24 mouse cellular contexts compared by ENCODE assay signal in genomic region chr8:87713946-87714345, GRCm38 (mm10).
A peak's percentile ranks its signal among the peaks of the same experiment; 100 is the strongest.
DNase-seq lines count a peak whose midpoint lies in the region; ATAC-seq lines count a peak whose summit lies in the region.
"Had no signal": no experiment of that assay in that cellular context is flagged by ENCODE, and none has a peak within 500 bp of the region (broad histone marks: within the 10 kb centered on the region; RNA-seq: fewer than 3 reads in every experiment).

No protein-coding gene starts in this region.

- H3K36me3 ChIP-seq in midbrain, embryonic 14.5 days (ENCODE audit: control insufficient read depth, insufficient read depth, low read length) = no peaks in the 10 kb centered on the region
- H3K36me3 ChIP-seq in midbrain, embryonic 16.5 days (ENCODE audit: control insufficient read depth, insufficient read depth, low read length) = no peaks in the 10 kb centered on the region
- H3K36me3 ChIP-seq: embryonic facial prominence, embryonic 15.5 days; G1E; heart, embryonic 13.5 days; intestine, embryonic 15.5 days had no signal

- no peak overlapping the region for H3K4me3 ChIP-seq in midbrain, embryonic 14.5 days (replicated peaks; ENCODE audit: low read depth, low read length)
- no peak overlapping the region for H3K4me3 ChIP-seq in midbrain, embryonic 16.5 days (ENCODE audit: low read depth, low read length)
- H3K4me3 ChIP-seq: embryonic facial prominence, embryonic 15.5 days; erythroblast, embryonic 14.5 days; forebrain, embryonic 10.5 days; heart, embryonic 13.5 days; hindbrain, embryonic 10.5 days; intestine, embryonic 15.5 days had no signal

- H3K27me3 ChIP-seq in midbrain, embryonic 14.5 days (ENCODE audit: control insufficient read depth, insufficient read depth, low read length) = no peaks in the 10 kb centered on the region
- no peaks in the 10 kb centered on the region for H3K27me3 ChIP-seq in midbrain, embryonic 16.5 days (ENCODE audit: control insufficient read depth, insufficient read depth, low read depth, low read length)
- H3K27me3 ChIP-seq: embryonic facial prominence, embryonic 15.5 days; intestine, embryonic 15.5 days had no signal

- intact Hi-C loops in heart, postnatal 10 days (cut with DNase I) = loop anchor here (2.0 kb wide), 1 partner anchor 39 kb away; no protein-coding TSS in a partner anchor
- intact Hi-C loops in heart, postnatal 25 days (cut with DNase I) = loop anchor here (2.0 kb wide), 1 partner anchor 247 kb away; no protein-coding TSS in a partner anchor
- intact Hi-C loops in left cerebral cortex, postnatal 4 days (cut with DNase I) = loop anchor here (10.0 kb wide), 1 partner anchor 301 kb away; no protein-coding TSS in a partner anchor

- peak; percentile 10 for DNase-seq in cerebellum, adult 9-10 months
- no peak for DNase-seq in cerebellum, postnatal 25 days
- DNase-seq in heart, postnatal 10 days = peak; percentile 18 to 39
- DNase-seq in heart, postnatal 25 days (ENCODE audit: low spot score) = no peak
- peak; percentile 78 for DNase-seq in left cerebral cortex, postnatal 4 days
- no peak for DNase-seq in left cerebral cortex, adult 9 months (ENCODE audit: low spot score in 2 of 2)
- peak; percentile 44 for DNase-seq in midbrain, embryonic 14.5 days
- DNase-seq: adrenal gland, adult 8-10 months; adrenal gland, postnatal 36 days; B cell, adult 2 months; cerebellum, adult 11 months; cerebellum, adult 9-11 months; embryo, embryonic 11 days; gastrocnemius, postnatal 10 days had no signal

- no peak overlapping the region for H3K4me2 ChIP-seq in midbrain, embryonic 14.5 days (ENCODE audit: low read length)
- no peak overlapping the region for H3K4me2 ChIP-seq in midbrain, embryonic 16.5 days (ENCODE audit: low read length)
- H3K4me2 ChIP-seq: embryonic facial prominence, embryonic 15.5 days; heart, embryonic 13.5 days; intestine, embryonic 15.5 days had no signal

- no peak overlapping the region for H3K9ac ChIP-seq in midbrain, embryonic 14.5 days (replicated peaks; ENCODE audit: low read length)
- no peak overlapping the region for H3K9ac ChIP-seq in midbrain, embryonic 16.5 days (ENCODE audit: low read depth, low read length)
- H3K9ac ChIP-seq: embryonic facial prominence, embryonic 15.5 days; heart, embryonic 13.5 days; intestine, embryonic 15.5 days had no signal

- H3K4me1 ChIP-seq in midbrain, embryonic 14.5 days (ENCODE audit: control insufficient read depth, insufficient read depth, low read length) = peaks cover 65% of the 10 kb centered on the region
- H3K4me1 ChIP-seq in midbrain, embryonic 16.5 days (ENCODE audit: control insufficient read depth, insufficient read depth, low read length) = peaks cover 44% of the 10 kb centered on the region

- no peak for ATAC-seq in midbrain, embryonic 14.5 days (ENCODE audit: low FRiP score, low TSS enrichment)
- ATAC-seq in midbrain, embryonic 16.5 days = no peak
- ATAC-seq: CD4-positive, CD25-positive, alpha-beta regulatory T cell, adult 4 months; forebrain, embryonic 16.5 days; intestine, embryonic 15.5 days had no signal

- no peaks in the 10 kb centered on the region for H3K9me3 ChIP-seq in midbrain, embryonic 14.5 days (ENCODE audit: control insufficient read depth, low read length)
- H3K9me3 ChIP-seq in midbrain, embryonic 16.5 days (replicated peaks; ENCODE audit: control insufficient read depth, low read length, poor library complexity, severe bottlenecking) = no peaks in the 10 kb centered on the region
- H3K9me3 ChIP-seq: embryonic facial prominence, embryonic 15.5 days; forebrain, embryonic 10.5 days; heart, embryonic 13.5 days; hindbrain, embryonic 10.5 days; intestine, embryonic 15.5 days had no signal

- WGBS in midbrain, embryonic 14.5 days = 54% methylated on average over 3 of the region's 3 CpGs
- WGBS in midbrain, embryonic 16.5 days = 61% methylated on average over 2 of the region's 3 CpGs

- H3K27ac ChIP-seq in midbrain, embryonic 14.5 days (replicated peaks; ENCODE audit: low read depth, low read length) = no peak overlapping the region
- H3K27ac ChIP-seq in midbrain, embryonic 16.5 days (ENCODE audit: low read length) = no peak overlapping the region
- H3K27ac ChIP-seq: embryonic facial prominence, embryonic 15.5 days; forebrain, embryonic 10.5 days; heart, embryonic 13.5 days; hindbrain, embryonic 10.5 days; intestine, embryonic 15.5 days had no signal

Comparison
In these comparisons a context has a peak if more than half of its experiments do, and no peak if none do; other contexts are left out.
1. DNase-seq: peak in cerebellum, adult 9-10 months (single experiment), heart, postnatal 10 days (2 of 2), left cerebral cortex, postnatal 4 days (single experiment) and midbrain, embryonic 14.5 days (single experiment); none in cerebellum, postnatal 25 days (0 of 2), heart, postnatal 25 days (single experiment) and left cerebral cortex, adult 9 months (0 of 2).